Mouse (Mus musculus): Measurements from ENCODE around the gene Clec2d.

The Clec2d gene

DNA sequence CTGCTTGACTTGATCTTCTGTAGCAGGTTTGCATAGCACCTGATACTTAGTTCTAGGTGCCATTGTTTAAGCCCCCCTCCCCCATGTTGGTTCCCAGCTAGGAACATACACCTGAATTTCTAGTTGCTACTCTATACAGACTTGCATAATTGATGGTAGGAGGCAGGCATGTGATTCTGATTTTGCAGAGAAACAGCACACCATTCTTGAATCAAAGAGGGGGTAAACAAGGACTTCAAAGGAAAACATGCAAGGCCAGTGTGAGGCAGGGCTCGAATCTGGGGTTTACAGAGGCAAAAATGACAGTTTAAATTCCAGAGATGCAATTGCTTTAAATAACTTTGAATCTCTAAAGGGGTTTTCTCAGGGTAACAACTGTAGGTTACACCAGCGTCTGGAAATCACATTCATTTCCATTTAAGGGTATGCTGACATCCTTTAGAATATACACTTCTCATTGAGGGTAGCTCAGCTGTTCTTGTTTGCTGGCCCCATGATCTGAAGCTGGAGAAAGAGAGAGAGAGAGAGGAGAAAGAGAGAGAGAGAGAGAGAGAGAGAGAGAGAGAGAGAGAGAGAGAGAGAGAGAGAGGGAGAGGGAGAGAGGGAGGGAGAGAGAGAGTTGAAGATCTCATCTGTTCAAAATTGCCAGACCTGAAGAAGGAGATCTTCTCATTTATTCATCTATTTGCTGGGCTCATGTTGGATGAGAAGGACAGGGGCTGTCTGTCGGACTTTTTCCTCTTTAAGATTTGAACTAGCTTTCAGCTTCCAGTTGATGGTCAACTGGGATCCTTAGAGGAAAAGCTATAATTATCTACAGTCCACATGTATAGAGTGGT, 48.7 kb downstream of the Clec2d start:
- no peak for DNase-seq

DNA sequence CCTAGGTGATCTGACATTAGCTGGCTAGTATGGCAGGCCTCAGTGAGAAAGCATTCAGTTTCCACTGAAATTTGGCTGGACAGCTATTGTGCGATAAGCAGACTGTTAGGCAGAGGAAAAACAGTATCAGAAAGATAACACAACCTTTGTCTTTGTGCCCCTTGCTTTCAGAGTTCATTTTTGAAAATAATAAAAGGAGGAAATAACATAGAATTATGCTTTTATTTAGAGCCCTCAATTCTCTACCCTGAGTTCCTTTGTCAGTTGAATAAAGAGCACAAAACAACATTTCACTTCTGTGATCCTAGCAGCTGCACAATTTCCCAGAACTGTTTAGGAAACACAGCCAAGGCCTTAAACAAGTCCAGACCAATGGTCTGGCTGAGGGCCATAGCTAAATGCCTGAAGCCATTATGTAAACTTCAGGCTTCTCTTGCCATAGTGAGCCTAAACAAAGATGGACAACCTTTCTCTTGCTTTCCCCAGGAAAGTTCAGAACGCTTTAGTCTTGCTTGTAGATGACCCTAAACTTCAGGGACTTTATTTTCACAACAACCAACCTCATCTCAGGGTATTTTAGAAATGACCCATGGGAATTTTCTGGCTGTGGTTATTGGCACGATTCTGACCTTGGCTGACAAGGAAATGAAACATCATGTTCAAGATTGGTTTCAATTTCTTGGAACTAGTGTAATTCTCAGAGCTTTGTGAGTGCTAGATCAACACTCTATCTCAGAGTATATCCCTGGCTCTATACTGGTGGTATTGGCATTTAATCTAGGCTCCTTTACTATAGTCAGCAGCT, 49.6 kb downstream of the Clec2d start:
- DNase-seq = peak; percentile 65 to 76

DNA sequence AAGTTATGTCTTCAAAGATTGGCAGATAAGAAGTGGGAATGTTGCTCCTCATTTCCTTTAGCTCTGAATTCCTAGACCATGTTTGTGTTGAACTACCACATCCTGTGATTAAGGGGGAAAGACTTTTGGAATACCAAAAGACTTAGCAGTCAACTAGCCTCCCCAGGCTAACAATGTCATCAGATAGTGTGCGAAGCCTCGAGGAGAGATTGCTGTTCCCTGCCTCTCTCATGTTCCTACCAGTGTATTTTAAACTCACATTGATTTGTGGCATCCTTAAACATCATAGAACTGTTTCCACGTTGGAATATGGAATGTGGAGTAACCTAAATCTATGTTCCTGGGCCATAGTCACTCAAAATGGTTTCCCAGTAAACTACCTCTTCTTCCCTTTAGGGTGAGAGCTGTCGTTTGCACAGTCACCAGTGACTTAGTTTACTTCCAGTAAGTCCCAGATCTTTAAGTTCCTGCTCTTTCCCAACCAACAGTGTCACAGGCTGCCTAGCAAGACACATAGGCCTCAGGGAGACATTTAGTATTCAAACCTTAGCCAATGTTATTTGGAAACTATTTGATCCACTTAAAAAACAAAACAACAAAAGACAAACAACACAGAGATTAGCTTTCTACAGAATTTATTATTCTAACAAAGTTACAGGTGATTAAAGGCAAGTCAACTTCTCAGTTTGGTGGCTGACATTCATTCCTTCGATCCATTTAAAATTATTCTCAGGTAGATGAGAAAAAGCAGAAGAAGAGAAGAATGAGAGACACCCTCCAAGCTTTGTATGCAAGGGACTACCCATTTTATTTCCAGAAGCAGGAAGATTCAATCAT, 51.8 kb downstream of the Clec2d start:
- no peak for DNase-seq

DNA sequence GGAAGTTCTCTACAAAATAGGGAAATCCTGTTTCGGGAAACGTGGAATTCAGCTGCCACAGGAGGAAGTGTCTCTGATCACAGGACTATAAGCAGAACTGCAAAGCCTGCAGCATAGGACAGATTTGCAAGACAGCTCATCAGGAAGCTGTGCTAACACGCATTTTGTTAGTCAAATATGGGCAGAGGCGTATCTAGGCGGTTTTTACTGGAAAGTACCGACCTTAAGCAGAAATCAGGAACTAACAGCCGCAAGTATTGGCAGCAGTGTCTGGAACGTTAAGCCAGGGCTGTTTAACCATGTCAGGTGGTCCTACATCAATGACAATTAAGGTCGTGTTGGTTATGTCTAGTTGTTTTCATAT, 52.4 kb downstream of the Clec2d start:
- peak in 1 of 2 experiments; percentile 18 for DNase-seq

DNA sequence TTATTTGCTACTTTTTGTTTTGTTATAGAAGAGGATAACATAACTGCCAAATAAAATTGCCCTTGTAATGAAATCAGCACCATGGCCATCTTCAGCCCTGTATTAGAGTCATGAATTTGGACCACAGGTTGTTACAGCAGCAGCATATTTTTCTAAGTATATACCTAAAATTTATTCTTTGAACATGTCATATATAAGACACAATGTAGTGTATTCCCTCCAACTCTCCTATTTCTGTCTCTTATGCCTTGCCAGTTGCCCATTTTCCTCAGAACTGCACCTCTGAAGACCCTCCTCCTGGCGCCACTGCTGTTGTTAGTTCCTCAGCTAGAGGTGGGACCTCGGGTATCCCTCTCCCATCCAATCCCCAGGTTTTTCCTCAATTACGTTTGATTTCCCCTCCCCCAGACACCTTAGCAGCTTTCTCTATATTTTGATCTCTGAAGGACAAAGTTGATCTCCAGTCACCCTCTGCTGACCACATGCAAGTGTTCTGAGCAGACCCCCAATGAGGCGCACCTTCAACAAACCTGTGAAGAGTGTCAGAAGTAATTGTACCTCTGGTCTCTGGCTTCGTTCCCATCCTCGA, 53.0 kb downstream of the Clec2d start:
- no peak for DNase-seq

DNA sequence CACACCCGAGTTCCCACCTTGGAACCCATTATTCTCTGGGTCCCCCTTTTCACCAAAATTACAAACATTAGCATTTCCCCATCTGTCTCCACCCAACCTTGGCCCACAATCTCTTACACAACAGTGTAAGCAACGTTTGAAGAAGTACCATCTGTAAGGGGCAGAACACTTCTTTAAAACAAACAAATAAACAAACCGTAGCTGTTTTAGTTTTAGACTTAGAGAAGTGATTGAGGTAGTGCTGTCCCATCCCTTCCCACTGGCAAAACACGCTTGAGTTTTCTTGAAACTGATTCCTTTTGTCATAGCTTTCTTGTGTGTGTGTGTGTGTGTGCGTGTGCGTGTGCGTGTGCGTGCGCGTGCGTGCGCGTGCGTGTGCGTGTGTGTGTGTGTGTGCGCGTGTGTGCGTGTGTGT, 53.5 kb downstream of the Clec2d start:
- no peak for DNase-seq

DNA sequence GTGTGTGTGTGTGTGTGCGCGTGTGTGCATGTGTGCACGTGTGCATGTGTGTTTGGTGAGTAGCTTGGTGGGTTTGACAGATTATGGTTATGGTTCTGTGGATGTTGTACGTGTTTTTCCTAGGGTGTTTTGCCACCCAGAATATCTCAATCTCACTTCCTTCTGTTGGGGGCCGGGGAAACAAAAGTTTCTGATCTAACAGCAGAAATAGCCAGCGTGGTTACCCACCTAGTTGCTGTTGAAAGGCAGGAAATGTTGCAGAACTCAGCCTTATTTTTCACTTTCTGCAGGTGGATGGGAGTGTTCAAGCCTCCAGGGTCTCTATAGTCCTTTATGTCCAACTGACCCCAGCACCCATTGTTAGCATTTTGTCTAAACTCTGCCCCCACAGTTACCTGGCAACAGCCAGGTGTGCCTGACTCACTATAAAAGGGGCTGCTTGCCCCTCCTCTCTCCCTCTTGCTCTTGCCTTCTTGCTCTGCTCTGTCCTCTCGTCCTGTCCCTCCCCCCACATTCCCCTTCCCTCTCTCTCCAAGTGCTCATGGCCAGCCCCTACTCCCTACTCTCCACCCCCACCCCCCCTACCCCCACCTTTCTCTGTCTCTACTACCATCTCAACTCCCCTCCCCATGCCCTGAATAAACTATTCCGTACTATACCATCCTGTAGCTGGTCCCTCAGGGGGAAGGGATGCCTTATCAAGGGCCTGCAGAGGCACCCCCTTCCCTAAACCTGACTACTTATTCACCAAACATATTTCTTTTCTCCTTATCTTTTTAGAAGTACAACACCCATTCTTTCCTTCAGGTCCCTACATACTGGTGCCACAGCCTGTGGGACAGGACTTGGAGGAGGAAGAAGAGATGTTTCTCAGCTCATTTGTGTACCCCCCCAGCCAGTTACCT, 54.3 kb downstream of the Clec2d start:
- no peak for DNase-seq

DNA sequence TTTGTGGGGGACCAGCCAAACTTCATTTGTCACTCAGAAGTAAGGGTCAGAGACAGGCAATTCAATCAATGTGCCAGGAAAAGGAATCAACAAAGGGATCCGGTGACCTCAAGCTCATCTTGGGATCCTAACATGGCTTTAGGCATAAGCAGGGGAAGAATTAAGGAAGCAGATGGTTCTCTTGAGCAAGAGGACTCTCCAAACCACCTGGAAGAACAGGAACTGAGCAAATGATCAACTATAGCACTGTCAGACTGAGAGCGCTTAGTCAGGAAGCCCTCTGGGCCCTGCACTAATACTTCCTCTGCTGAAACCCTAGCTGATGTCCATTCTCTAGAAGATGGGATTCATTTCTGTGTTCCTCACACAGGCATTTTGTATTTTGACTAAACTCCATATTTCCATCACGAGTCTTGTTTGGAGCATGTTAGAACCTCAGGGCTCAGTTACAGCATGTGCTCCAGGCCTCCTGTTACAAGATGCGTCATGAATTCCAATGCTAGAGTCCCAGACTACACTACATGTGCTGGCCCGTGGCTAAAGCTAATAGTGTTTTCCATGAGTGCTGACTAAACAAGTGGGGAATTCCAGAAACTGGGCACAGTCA, 55.5 kb downstream of the Clec2d start:
- no peak for DNase-seq
